In the genomic region with DNA sequence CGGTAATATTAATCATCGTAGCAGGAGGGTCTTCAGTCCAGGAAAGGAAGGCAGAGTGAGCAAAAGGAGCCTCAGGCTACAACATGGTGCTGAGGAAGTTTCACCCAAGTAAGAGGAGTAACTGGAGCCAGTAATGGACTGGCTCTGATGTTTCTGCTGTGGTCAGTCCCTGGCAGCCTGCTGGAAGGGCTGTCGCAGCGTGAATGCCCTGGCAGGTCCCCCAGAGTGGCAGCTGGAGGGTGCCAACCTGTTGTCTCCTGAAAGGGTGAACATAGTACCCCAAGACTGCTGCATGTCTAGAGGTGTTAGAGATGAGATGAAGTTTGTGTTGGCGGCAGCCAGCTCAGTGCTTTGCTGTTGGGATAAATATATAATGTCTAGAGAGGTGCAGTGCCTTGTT, we compare ENCODE assay signal across 28 mouse cellular contexts. TPM values are rescaled to one million over a fixed set of nuclear protein-coding genes. Genes with fewer than 3 reads are reported as not detected.
DNase-seq lines count a peak whose midpoint lies in the region; ATAC-seq and TF ChIP-seq lines count a peak whose summit lies in the region.
"Had no signal": no experiment of that assay in that cellular context is flagged by ENCODE, and none has a peak within 500 bp of the region (broad histone marks: within the 10 kb centered on the region; RNA-seq: fewer than 3 reads in every experiment).

No protein-coding gene starts in this region.

- ATAC-seq in liver, embryonic 13.5 days (ENCODE audit: low read depth): no peak
- no peak for ATAC-seq in liver, embryonic 11.5 days (replicated peaks; ENCODE audit: low FRiP score)
- ATAC-seq: CD4-positive, CD25-positive, alpha-beta regulatory T cell, adult 4 months; forebrain, embryonic 14.5 days; forebrain, embryonic 16.5 days had no signal

- no peak overlapping the region for H3K9ac ChIP-seq in liver, embryonic 13.5 days
- no peak overlapping the region for H3K9ac ChIP-seq in liver, embryonic 11.5 days (ENCODE audit: low read depth, low read length)
- H3K9ac ChIP-seq: embryonic facial prominence, embryonic 13.5 days; embryonic facial prominence, embryonic 15.5 days; forebrain, embryonic 12.5 days had no signal

- no peaks in the 10 kb centered on the region for H3K27me3 ChIP-seq in liver, embryonic 13.5 days
- no peaks in the 10 kb centered on the region for H3K27me3 ChIP-seq in liver, embryonic 11.5 days (replicated peaks; ENCODE audit: control insufficient read depth, insufficient read depth, low read length)
- H3K27me3 ChIP-seq: CH12.LX; embryonic facial prominence, embryonic 13.5 days; embryonic facial prominence, embryonic 15.5 days; forebrain, embryonic 12.5 days had no signal

- WGBS in liver, embryonic 13.5 days (ENCODE audit: insufficient replicate concordance): 86% methylated on average over 5 of the region's 5 CpGs
- WGBS in liver, embryonic 11.5 days: 94% methylated on average over 5 of the region's 5 CpGs

- H3K4me3 ChIP-seq in gastrocnemius, adult 2 months: peak overlapping the region; percentile 94
- H3K4me3 ChIP-seq in liver, embryonic 13.5 days (replicated peaks): 0 out of 2 replicates have a peak overlapping the region, but pooled peaks have one; percentile 97
- no peak overlapping the region for H3K4me3 ChIP-seq in liver, embryonic 11.5 days (ENCODE audit: low read depth, low read length)
- H3K4me3 ChIP-seq: embryonic facial prominence, embryonic 13.5 days; embryonic facial prominence, embryonic 15.5 days; erythroblast, embryonic 14.5 days; forebrain, embryonic 10.5 days; forebrain, embryonic 12.5 days had no signal

- no peak for TF ChIP-seq CTCF in gastrocnemius, adult 2 months (IDR thresholded peaks at IDR 0.05)

- DNase-seq in gastrocnemius, adult 2 months: peak; percentile 76
- no peak for DNase-seq in gastrocnemius, postnatal 25 days
- DNase-seq in gastrocnemius, postnatal 14 days: peak; percentile 52
- DNase-seq in gastrocnemius, postnatal 4 days (ENCODE audit: low spot score in 2 of 2): no peak
- no peak for DNase-seq in liver, embryonic 13.5 days
- no peak for DNase-seq in liver, embryonic 11.5 days (ENCODE audit: low spot score)
- DNase-seq: adrenal gland, adult 2 months; adrenal gland, postnatal 10 days; adrenal gland, postnatal 25 days; B cell, adult 2 months; cerebellum, adult 11 months; cerebellum, adult 18-20 months; cerebellum, adult 8-10 months; cerebellum, adult 9-11 months; cerebellum, postnatal 14 days; cerebellum, postnatal 36 days; embryo, embryonic 11 days had no signal

- no peaks in the 10 kb centered on the region for H3K9me3 ChIP-seq in liver, embryonic 13.5 days (replicated peaks)
- no peaks in the 10 kb centered on the region for H3K9me3 ChIP-seq in liver, embryonic 11.5 days (ENCODE audit: control insufficient read depth, low read length)
- H3K9me3 ChIP-seq: embryonic facial prominence, embryonic 13.5 days; embryonic facial prominence, embryonic 15.5 days; forebrain, embryonic 10.5 days; forebrain, embryonic 12.5 days had no signal

- H3K4me2 ChIP-seq in liver, embryonic 13.5 days: no peak overlapping the region
- H3K4me2 ChIP-seq in liver, embryonic 11.5 days: no peak overlapping the region
- H3K4me2 ChIP-seq: embryonic facial prominence, embryonic 13.5 days; embryonic facial prominence, embryonic 15.5 days; forebrain, embryonic 12.5 days had no signal

- peaks cover 43% of the 10 kb centered on the region for H3K4me1 ChIP-seq in liver, embryonic 13.5 days (replicated peaks)
- H3K4me1 ChIP-seq in liver, embryonic 11.5 days (replicated peaks; ENCODE audit: control insufficient read depth, insufficient read depth, low read length): peaks cover 17% of the 10 kb centered on the region

- intact Hi-C loops in gastrocnemius, adult 2 months (cut with DNase I): no loop called here
- intact Hi-C loops in gastrocnemius, postnatal 14 days (cut with DNase I; ENCODE audit: low total_unique reads): no loop called here

- peak overlapping the region; percentile 96 for H3K27ac ChIP-seq in gastrocnemius, adult 2 months
- H3K27ac ChIP-seq in liver, embryonic 13.5 days: no peak overlapping the region
- no peak overlapping the region for H3K27ac ChIP-seq in liver, embryonic 11.5 days (ENCODE audit: low read depth, low read length)
- H3K27ac ChIP-seq: embryonic facial prominence, embryonic 13.5 days; embryonic facial prominence, embryonic 15.5 days; forebrain, embryonic 10.5 days; forebrain, embryonic 12.5 days had no signal

- peaks cover 65% of the 10 kb centered on the region for H3K36me3 ChIP-seq in liver, embryonic 13.5 days
- H3K36me3 ChIP-seq in liver, embryonic 11.5 days (ENCODE audit: control insufficient read depth, insufficient read depth, low read length): peaks cover 44% of the 10 kb centered on the region

RNA-seq across cellular contexts. Expression of a gene that starts 2.8 kb away (rescaled TPM):
- 10 to 100 TPM; 48.2 to 78.7 TPM for total RNA-seq in gastrocnemius, adult 2 months (2021)
- total RNA-seq in gastrocnemius, postnatal 25 days (2021): 10 to 100 TPM; 50.4 to 52.1 TPM
- total RNA-seq in gastrocnemius, postnatal 14 days (2021): 10 to 100 TPM; 40.4 to 60.3 TPM
- total RNA-seq in gastrocnemius, postnatal 4 days (2021): 10 to 100 TPM; 39.5 to 39.9 TPM
- polyA plus RNA-seq in liver, embryonic 13.5 days (2015; fragmentation: Nextera tagmentation; extraction: Ambion mirVana): 48.7 and 50.4 TPM in 2 replicates
- polyA plus RNA-seq in liver, embryonic 11.5 days (2014; fragmentation: Nextera tagmentation; extraction: Ambion mirVana): 44.5 and 48.8 TPM in 2 replicates

RNA-seq across cellular contexts. Expression of a gene that starts 3.2 kb away (rescaled TPM):
- total RNA-seq in gastrocnemius, adult 2 months (2021): 10 to 100 TPM; 65.9 to 91.4 TPM
- 10 to 100 TPM; 67.4 to 70.3 TPM for total RNA-seq in gastrocnemius, postnatal 25 days (2021)
- total RNA-seq in gastrocnemius, postnatal 14 days (2021): 100 to 1,000 TPM; 103 to 108 TPM
- 100 to 1,000 TPM; 103 to 106 TPM for total RNA-seq in gastrocnemius, postnatal 4 days (2021)
- polyA plus RNA-seq in liver, embryonic 13.5 days (2015; fragmentation: Nextera tagmentation; extraction: Ambion mirVana): 109 and 141 TPM in 2 replicates
- 272 and 328 TPM in 2 replicates for polyA plus RNA-seq in liver, embryonic 11.5 days (2014; fragmentation: Nextera tagmentation; extraction: Ambion mirVana)

RNA-seq across cellular contexts. Expression of a gene that starts 39.5 kb away (rescaled TPM):
- under 1 TPM; 0.11 to 0.15 TPM for total RNA-seq in gastrocnemius, adult 2 months (2021)
- under 1 TPM; 0.26 to 0.38 TPM for total RNA-seq in gastrocnemius, postnatal 25 days (2021)
- under 1 TPM; 0.53 to 0.90 TPM for total RNA-seq in gastrocnemius, postnatal 14 days (2021)
- 1 to 10 TPM; 2.8 to 3.3 TPM for total RNA-seq in gastrocnemius, postnatal 4 days (2021)
- 0.05 and 0.07 TPM in 2 replicates for polyA plus RNA-seq in liver, embryonic 13.5 days (2015; fragmentation: Nextera tagmentation; extraction: Ambion mirVana)
- 0.48 and 0.52 TPM in 2 replicates for polyA plus RNA-seq in liver, embryonic 11.5 days (2014; fragmentation: Nextera tagmentation; extraction: Ambion mirVana)
- total RNA-seq: CH12.LX; common myeloid progenitor, adult 5-6 weeks; MEL had no signal
- polyA plus RNA-seq: erythroblast, embryonic 14.5 days had no signal

RNA-seq across cellular contexts. Expression of a gene that starts 40.8 kb away (rescaled TPM):
- total RNA-seq in gastrocnemius, adult 2 months (2021): not detected
- under 1 TPM in 1 of 2 experiments, not detected in 1; 0.64 TPM for total RNA-seq in gastrocnemius, postnatal 25 days (2021)
- under 1 TPM; 0.66 TPM for total RNA-seq in gastrocnemius, postnatal 14 days (2021)
- under 1 TPM; 0.66 to 0.80 TPM for total RNA-seq in gastrocnemius, postnatal 4 days (2021)
- 4.7 and 5.4 TPM in 2 replicates for polyA plus RNA-seq in liver, embryonic 13.5 days (2015; fragmentation: Nextera tagmentation; extraction: Ambion mirVana)
- 4.2 and 4.9 TPM in 2 replicates for polyA plus RNA-seq in liver, embryonic 11.5 days (2014; fragmentation: Nextera tagmentation; extraction: Ambion mirVana)
- total RNA-seq: adrenal gland, adult 2 months; adrenal gland, postnatal 25 days had no signal
- polyA plus RNA-seq: erythroblast, embryonic 14.5 days had no signal

Comparison
In these comparisons a context has a peak if more than half of its experiments do, and no peak if none do; other contexts are left out.
1. DNase-seq: peak in gastrocnemius, adult 2 months (single experiment) and gastrocnemius, postnatal 14 days (single experiment); none in gastrocnemius, postnatal 25 days (single experiment), gastrocnemius, postnatal 4 days (0 of 2), liver, embryonic 13.5 days (single experiment) and liver, embryonic 11.5 days (single experiment).